23 mouse cellular contexts compared by ENCODE assay signal in genomic region chr6:147310435-147310978, GRCm38 (mm10). TPM values are rescaled to one million over a fixed set of nuclear protein-coding genes. Genes with fewer than 3 reads are reported as not detected.
DNase-seq lines count a peak whose midpoint lies in the region; ATAC-seq lines count a peak whose summit lies in the region.
"Had no signal": no experiment of that assay in that cellular context is flagged by ENCODE, and none has a peak within 500 bp of the region (broad histone marks: within the 10 kb centered on the region; RNA-seq: fewer than 3 reads in every experiment).

No protein-coding gene starts in this region.

- H3K4me3 ChIP-seq in liver, embryonic 16.5 days (ENCODE audit: low read depth, low read length), result no peak overlapping the region
- no peak overlapping the region for H3K4me3 ChIP-seq in liver, embryonic 11.5 days (ENCODE audit: low read depth, low read length)
- H3K4me3 ChIP-seq in forebrain, embryonic 10.5 days, result no peak overlapping the region
- H3K4me3 ChIP-seq: embryonic facial prominence, embryonic 10.5 days; embryonic facial prominence, embryonic 13.5 days; erythroblast, embryonic 14.5 days; forebrain, embryonic 15.5 days; heart, embryonic 12.5 days; heart, embryonic 15.5 days; hindbrain, embryonic 10.5 days; hindbrain, embryonic 13.5 days; intestine, embryonic 15.5 days had no signal

- H3K4me2 ChIP-seq in liver, embryonic 16.5 days (ENCODE audit: low read depth, low read length), result no peak overlapping the region
- no peak overlapping the region for H3K4me2 ChIP-seq in liver, embryonic 11.5 days
- H3K4me2 ChIP-seq: embryonic facial prominence, embryonic 13.5 days; forebrain, embryonic 15.5 days; heart, embryonic 12.5 days; heart, embryonic 15.5 days; hindbrain, embryonic 13.5 days; intestine, embryonic 15.5 days had no signal

- ATAC-seq in liver, embryonic 16.5 days (ENCODE audit: low read depth), result peak; percentile 27; the same call in 1 of the 2 replicates
- no peak for ATAC-seq in liver, embryonic 11.5 days (replicated peaks; ENCODE audit: low FRiP score)
- ATAC-seq in granulocyte monocyte progenitor cell, adult 5-6 weeks (replicated peaks; ENCODE audit: poor library complexity, severe bottlenecking), result peak; percentile 95
- ATAC-seq: CD4-positive, CD25-positive, alpha-beta regulatory T cell, adult 4 months; forebrain, embryonic 15.5 days; hindbrain, embryonic 16.5 days; intestine, embryonic 15.5 days had no signal

- no peaks in the 10 kb centered on the region for H3K9me3 ChIP-seq in liver, embryonic 16.5 days (replicated peaks; ENCODE audit: control insufficient read depth, low read length)
- no peaks in the 10 kb centered on the region for H3K9me3 ChIP-seq in liver, embryonic 11.5 days (ENCODE audit: control insufficient read depth, low read length)
- no peaks in the 10 kb centered on the region for H3K9me3 ChIP-seq in forebrain, embryonic 10.5 days
- H3K9me3 ChIP-seq: embryonic facial prominence, embryonic 10.5 days; embryonic facial prominence, embryonic 13.5 days; forebrain, embryonic 15.5 days; heart, embryonic 12.5 days; heart, embryonic 15.5 days; hindbrain, embryonic 10.5 days; hindbrain, embryonic 13.5 days; intestine, embryonic 15.5 days had no signal

- H3K4me1 ChIP-seq in liver, embryonic 16.5 days (ENCODE audit: control insufficient read depth, low read depth, low read length), result no peaks in the 10 kb centered on the region
- H3K4me1 ChIP-seq in liver, embryonic 11.5 days (replicated peaks; ENCODE audit: control insufficient read depth, insufficient read depth, low read length), result no peaks in the 10 kb centered on the region
- H3K4me1 ChIP-seq in forebrain, embryonic 10.5 days, result no peaks in the 10 kb centered on the region
- H3K4me1 ChIP-seq: embryonic facial prominence, embryonic 10.5 days; embryonic facial prominence, embryonic 13.5 days; forebrain, embryonic 15.5 days; heart, embryonic 12.5 days; heart, embryonic 15.5 days; hindbrain, embryonic 10.5 days; hindbrain, embryonic 13.5 days; intestine, embryonic 15.5 days had no signal

- H3K27ac ChIP-seq in liver, embryonic 16.5 days (ENCODE audit: low read length), result no peak overlapping the region
- H3K27ac ChIP-seq in liver, embryonic 11.5 days (ENCODE audit: low read depth, low read length), result no peak overlapping the region
- no peak overlapping the region for H3K27ac ChIP-seq in forebrain, embryonic 10.5 days
- H3K27ac ChIP-seq: embryonic facial prominence, embryonic 10.5 days; embryonic facial prominence, embryonic 13.5 days; forebrain, embryonic 15.5 days; heart, embryonic 15.5 days; hindbrain, embryonic 10.5 days; hindbrain, embryonic 13.5 days; intestine, embryonic 15.5 days had no signal

- 50% methylated on average over 7 of the region's 7 CpGs for WGBS in liver, embryonic 16.5 days (ENCODE audit: insufficient replicate concordance)
- WGBS in liver, embryonic 11.5 days, result 77% methylated on average over 7 of the region's 7 CpGs
- WGBS in forebrain, embryonic 10.5 days, result 86% methylated on average over 7 of the region's 7 CpGs

- no peaks in the 10 kb centered on the region for H3K27me3 ChIP-seq in liver, embryonic 16.5 days (ENCODE audit: control insufficient read depth, insufficient read depth, low read depth, low read length)
- no peaks in the 10 kb centered on the region for H3K27me3 ChIP-seq in liver, embryonic 11.5 days (replicated peaks; ENCODE audit: control insufficient read depth, insufficient read depth, low read length)
- no peaks in the 10 kb centered on the region for H3K27me3 ChIP-seq in forebrain, embryonic 10.5 days (ENCODE audit: poor library complexity, severe bottlenecking)
- H3K27me3 ChIP-seq: embryonic facial prominence, embryonic 13.5 days; forebrain, embryonic 15.5 days; heart, embryonic 12.5 days; heart, embryonic 15.5 days; hindbrain, embryonic 13.5 days; intestine, embryonic 15.5 days had no signal

- no peak overlapping the region for H3K9ac ChIP-seq in liver, embryonic 16.5 days (ENCODE audit: low read depth, low read length)
- no peak overlapping the region for H3K9ac ChIP-seq in liver, embryonic 11.5 days (ENCODE audit: low read depth, low read length)
- H3K9ac ChIP-seq: embryonic facial prominence, embryonic 13.5 days; forebrain, embryonic 15.5 days; heart, embryonic 12.5 days; heart, embryonic 15.5 days; hindbrain, embryonic 13.5 days; intestine, embryonic 15.5 days had no signal

- no peaks in the 10 kb centered on the region for H3K36me3 ChIP-seq in liver, embryonic 16.5 days (ENCODE audit: control insufficient read depth, insufficient read depth)
- H3K36me3 ChIP-seq in liver, embryonic 11.5 days (ENCODE audit: control insufficient read depth, insufficient read depth, low read length), result no peaks in the 10 kb centered on the region
- H3K36me3 ChIP-seq in forebrain, embryonic 10.5 days (replicated peaks), result no peaks in the 10 kb centered on the region
- H3K36me3 ChIP-seq: embryonic facial prominence, embryonic 10.5 days; embryonic facial prominence, embryonic 13.5 days; forebrain, embryonic 15.5 days; heart, embryonic 12.5 days; heart, embryonic 15.5 days; hindbrain, embryonic 10.5 days; hindbrain, embryonic 13.5 days; intestine, embryonic 15.5 days had no signal

- peak; percentile 1 to 5 for DNase-seq in adrenal gland, postnatal 36 days
- DNase-seq in adrenal gland, adult (ENCODE audit: inconsistent age in 2 of 2, low spot score in 1 of 2), result no peak
- no peak for DNase-seq in liver, embryonic 11.5 days (ENCODE audit: low spot score)
- peak; percentile 15 for DNase-seq in skeletal muscle tissue, adult 2 months (ENCODE audit: low read depth, low spot score)
- no peak for DNase-seq in forebrain, embryonic 10.5 days (ENCODE audit: extremely low spot score, low spot score)
- DNase-seq: cerebellum, adult 8-10 months; cerebellum, postnatal 36 days; embryo, embryonic 11 days; heart, postnatal 36 days had no signal

RNA-seq across cellular contexts. Expression of gene Pthlh, which starts 46.5 kb away (rescaled TPM):
- 1 to 10 TPM in 1 of 2 experiments, not detected in 1; 2.2 TPM for total RNA-seq in adrenal gland, postnatal 36 days (2021)
- not detected in 2 replicates for polyA plus RNA-seq in liver, embryonic 16.5 days (2015; fragmentation: Nextera tagmentation; extraction: Ambion mirVana)
- polyA plus RNA-seq in liver, embryonic 11.5 days (2014; fragmentation: Nextera tagmentation; extraction: Ambion mirVana), result 0.16 and 0.18 TPM in 2 replicates
- total RNA-seq in granulocyte monocyte progenitor cell, adult 5-6 weeks (2014; fragmentation: Nextera tagmentation), result not detected in 2 replicates
- total RNA-seq in granulocyte monocyte progenitor cell, adult 5-6 weeks (2017), result not detected in 2 replicates
- 1.7 and 2.3 TPM in 2 replicates for polyA plus RNA-seq in forebrain, embryonic 10.5 days (2016; fragmentation: Nextera tagmentation; extraction: Ambion mirVana)
- total RNA-seq: MEL had no signal
- polyA plus RNA-seq: CD4-positive, CD25-positive, alpha-beta regulatory T cell, adult 4 months; erythroblast, embryonic 14.5 days had no signal

Comparison
In these comparisons a context has a peak if more than half of its experiments do, and no peak if none do; other contexts are left out.
1. DNase-seq: peak in adrenal gland, postnatal 36 days (2 of 2) and skeletal muscle tissue, adult 2 months (single experiment); none in adrenal gland, adult (0 of 2), liver, embryonic 11.5 days (single experiment) and forebrain, embryonic 10.5 days (single experiment).